Mouse (Mus musculus) CH12F3 (cell line): Measurements from ENCODE around the gene Accsl.

Experiments
- in situ Hi-C: fragments of 300-500 bp; cut with MboI; formaldehyde crosslinking; loops from 2 replicates; pipeline ENCODE4 v1.14.3; 2020; ENCODE audit warnings: low sequenced_read_pairs

The Accsl gene

DNA sequence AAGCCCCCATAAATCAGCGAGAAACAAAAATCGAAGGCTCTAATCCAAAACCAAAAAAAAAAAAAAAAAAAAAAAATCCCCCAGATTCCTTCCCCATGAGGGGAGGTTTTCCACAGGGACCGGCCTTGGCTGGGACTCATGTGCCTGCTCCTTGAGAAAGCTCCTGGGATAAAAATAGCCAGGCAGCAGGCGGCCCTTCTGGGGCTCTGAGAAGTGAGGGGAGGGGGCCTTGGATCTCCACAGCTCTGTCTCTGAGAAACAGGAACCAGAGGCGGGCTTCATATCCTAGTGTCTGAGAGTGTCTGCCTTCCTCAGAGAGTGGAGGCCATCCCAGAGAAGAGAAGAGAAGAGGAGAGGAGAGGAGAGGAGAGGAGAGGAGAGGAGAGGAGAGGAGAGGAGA lies 8.0 kb upstream of the Accsl start:
- in situ Hi-C loops: no loop called here

DNA sequence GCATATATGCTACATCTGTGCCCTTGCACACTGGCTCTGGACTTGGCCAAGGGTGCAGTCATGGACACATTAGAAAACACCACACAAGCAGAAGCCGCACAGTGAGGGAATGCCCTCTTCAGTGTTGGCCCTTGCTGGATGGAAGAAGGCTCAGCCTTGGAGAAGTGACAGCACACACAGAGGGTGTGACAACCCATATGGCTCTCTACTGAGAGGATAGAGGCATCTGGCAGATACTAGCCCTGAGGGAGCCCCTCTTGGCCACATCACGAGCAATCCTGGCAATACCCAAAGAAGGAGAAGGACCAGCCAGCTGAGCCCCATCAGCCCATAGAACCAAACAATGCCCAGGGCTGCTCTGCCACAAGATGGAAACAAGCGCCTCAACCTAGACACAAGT lies 5.6 kb upstream of the Accsl start:
- in situ Hi-C loops: no loop called here

DNA sequence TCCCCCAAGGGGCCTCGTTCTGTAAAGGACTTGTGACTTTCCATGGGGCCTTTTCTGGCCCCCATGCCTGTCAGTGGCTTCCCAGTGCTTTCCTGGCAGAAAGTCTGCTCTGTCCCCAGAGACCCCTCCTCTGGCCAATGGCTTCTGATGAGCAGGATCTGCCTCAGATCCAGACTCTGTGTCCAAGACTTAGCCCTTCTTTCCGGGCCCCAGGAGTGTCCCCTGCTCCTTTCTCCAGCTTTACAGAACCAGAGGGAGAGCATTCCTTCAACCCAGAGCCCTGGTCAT lies 5.2 kb upstream of the Accsl start:
- in situ Hi-C loops: no loop called here

DNA sequence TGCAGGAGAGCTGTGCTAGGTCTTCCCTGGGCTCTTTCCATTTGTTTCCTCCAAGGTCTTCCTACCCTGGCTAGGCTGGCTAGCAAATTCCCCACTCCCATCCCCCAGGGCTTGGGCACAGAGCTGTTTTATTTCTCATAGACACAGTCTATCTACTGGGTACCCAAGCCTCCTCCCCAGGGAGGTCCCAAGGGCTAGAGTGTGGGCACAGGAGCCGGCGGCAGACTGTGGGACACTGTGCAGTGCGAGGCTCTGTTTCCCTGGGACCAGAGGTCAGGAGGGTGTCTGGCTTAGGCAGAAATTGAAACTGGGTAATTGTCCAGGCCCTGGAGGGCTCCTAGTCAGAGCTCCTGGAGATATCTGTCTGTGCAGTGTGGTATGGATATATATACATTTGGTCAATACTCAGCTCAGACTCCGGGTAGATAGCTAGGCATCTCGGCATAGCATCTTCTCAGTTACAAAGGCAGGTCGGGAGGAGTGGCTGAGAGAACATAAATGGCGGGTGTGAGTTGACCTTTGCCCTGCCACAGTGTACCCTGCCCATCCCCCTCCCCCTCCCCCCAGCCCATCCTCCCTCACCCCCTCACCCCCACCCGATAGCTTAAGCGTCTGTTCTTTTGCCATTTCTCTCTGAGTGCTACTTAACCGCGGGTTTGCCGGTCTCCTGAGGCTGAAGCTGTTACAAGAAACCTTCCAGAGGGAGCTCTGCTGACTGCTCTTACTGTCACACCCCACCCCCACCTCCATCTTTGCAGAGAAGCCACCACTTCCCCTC lies 4.7 kb upstream of the Accsl start:
- in situ Hi-C loops: no loop called here

DNA sequence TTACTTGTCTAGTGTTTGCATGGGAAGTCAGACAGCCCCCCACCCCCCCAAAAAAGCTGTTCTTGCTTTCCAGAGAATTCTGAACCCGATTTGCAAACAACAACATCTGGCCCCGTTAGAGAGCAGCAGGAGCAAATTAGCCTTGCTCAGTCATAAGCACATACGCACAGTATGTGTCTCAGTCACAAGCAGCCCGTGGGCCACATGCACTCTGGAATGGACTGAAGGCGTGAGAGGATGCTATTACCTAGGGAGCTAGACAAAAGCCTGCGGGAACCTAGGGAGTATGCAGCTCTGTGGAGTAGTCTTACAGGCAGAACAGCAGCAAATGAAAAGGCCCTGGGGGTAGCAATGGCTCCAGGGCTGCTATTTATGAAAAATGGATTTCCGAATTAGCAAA lies 3.3 kb upstream of the Accsl start:
- in situ Hi-C loops: no loop called here

DNA sequence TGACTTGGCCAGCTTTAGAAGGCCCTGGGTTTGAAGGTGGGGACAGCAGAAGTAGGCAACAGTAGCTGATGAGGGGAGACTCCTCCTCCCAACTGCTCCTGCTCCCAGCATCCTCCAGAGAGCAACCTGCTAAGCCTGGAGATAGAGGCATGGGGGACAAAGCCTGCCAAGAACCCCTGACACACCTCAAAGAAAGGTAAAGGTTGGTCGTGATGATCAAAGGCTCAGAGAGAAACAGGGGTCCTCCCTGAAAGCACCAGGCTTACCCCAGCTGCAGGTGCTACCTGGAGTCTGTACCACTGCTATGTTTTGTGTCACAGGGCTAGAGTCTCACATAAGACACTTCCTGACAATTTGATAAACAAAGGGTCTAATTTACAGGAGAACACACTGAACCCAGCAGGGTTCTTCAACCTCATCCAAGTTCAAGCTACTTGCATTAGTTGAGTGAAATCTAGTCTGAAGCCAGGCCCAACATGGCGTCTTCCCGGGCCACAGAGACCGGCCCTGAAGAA lies 2.5 kb upstream of the Accsl start:
- in situ Hi-C loops: no loop called here

DNA sequence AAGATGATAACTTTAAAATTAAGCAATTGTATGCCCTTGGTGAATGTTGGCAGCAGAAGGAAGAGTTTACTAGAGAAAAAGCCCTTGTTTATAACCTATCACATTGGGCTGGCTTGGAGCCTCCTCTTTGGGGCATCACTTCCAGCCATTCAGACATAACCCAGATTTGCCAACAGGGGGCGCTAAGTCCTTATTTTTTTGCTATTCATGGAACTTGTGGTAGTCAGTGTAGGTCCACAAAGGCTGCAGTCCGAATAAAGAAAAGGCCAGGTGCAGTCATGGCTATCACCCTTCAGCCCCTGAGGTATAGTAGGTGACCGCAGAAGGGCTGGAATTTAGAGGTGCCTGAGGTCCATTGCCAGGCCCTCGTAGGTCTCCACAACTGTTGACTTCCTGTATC lies 1.9 kb upstream of the Accsl start:
- in situ Hi-C loops: no loop called here

DNA sequence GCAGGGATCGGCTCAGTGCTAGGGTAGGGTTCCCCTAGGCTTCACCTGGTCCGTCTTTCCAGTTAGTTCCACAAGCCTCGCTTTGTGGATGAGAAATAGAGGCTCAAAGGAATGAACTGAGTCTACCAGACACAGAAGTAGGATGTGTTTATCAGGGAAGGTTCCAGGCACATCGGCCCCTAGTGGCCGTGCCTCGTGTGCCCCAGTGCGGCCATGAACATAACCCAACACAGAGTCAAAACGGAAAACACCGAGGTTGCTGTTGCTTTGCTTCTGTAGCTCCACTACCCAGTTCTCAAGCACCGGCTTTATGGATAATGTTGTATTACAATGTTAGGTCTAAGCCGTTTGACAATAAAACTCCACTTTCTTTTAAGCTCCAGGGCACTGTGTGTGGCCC lies 391 bp downstream of the Accsl start:
- in situ Hi-C loops: loop anchor here (5.0 kb wide), 1 partner anchor 134 kb away; no protein-coding TSS in a partner anchor

DNA sequence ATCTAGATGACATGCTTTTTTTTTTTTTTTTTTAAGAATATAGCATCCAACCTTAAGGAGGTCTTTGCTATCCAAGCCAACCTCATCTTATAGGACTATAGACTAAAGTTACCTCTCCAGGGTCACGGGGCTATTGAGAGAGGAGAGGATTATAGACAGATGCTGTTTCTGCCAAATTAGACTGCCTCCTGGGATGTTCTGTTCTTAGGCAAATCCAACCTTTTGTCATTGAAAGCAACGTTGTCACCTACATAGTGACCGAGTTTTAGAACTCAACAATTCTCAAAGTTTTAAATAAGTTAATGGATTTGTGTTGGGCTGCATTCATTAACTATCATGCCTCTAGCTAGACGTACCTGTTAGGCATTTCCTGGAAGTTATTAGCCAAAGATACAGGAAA lies 5.7 kb downstream of the Accsl start:
- in situ Hi-C loops: no loop called here

DNA sequence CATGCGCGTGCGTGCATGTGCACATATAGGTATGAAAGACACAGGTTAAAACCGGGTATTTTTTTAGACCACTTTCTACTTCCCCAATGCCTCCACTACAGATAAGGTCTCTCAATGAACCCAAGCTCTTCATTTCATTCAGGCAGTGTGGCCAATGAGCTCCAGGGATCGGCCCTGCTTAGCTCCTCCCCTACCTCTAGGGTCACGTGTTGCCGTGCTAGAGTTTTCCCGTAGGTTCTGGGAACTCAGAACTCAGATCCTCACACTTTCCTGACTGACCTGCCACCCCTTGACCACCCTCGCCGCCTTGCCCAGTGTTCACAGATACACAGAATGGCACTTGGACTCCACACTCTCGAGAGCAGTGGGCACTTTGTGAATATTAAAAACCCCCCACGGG lies 10.1 kb downstream of the Accsl start:
- in situ Hi-C loops: no loop called here

DNA sequence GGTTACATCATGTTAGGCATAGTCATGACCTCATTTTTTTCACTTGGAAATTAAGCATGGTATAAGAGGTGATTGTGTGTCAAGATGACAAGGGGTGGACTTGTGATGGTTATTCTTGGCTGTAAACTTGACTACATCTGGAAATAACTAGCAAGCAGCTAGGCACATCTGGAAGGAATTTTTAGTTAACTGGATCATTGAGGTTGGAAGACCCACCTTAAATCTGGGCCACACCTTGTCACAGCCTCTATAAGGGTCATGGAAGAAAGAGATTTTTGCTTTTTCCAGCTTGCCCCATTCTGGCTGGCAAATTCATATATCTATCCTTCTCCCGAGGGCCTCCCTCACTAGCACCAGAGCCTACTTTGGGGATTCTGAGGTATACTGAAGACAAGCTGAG lies 17.7 kb downstream of the Accsl start:
- in situ Hi-C loops: no loop called here

DNA sequence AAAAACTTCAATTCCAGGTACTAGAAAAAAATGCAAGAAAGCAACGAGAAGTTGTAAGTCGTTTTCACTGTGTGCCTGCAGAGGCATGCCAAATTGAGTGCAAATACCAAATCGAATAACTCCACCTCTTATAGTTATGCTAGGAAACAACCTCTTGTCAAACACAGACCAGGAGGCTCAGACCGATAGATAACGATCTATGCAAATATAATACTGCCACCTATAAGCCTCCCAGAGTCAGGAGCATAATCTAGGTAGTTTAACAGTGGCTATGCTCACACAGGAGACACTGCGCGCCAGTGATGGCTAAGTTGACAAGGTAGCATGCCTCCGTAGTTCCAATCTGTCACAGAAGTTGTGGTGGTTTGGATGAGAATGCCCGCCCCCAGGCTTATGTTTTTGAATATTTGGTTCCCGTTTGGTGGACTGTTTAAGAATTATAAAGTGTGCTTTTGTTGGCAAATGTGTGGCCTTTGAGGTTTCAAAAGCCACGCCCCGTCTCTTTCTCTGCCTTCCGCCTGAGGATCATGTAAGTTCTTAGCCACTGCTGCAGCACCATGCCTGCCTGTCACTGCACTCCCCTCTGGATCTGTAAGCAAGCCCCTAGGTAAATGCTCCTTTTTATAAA lies 18.5 kb downstream of the Accsl start:
- in situ Hi-C loops: no loop called here

DNA sequence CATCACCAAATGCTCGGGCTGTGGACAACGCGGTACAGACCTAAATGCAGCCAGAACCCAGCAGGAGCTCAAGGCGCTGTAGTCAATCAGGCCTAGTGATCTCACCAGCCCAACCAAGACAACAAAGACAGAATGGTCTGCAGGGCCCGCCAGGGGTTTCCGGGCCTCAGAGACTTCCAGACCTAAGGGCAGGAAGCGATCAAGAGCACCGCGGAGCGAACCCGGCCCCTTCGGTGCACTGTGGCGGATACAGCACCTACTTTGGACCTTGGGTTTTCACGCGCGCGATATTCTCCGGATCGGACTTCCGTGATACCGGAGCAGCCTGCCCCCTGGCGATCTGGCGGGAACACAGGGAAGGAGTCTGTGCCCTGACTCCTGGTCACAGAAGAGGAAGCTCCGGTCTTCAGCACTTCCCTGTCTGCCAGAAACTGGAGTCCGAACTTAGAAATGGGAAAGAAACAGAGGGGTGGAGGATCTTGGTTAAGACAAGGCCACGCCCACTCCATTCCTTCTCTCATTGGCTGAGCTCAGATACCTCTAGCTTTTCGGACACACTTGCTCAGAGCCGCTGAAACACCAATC lies 19.4 kb downstream of the Accsl start, which contains the start of gene Accs:
TSS of gene Accs (minus strand) at position 439 of the 585 bp plus-strand sequence.
- in situ Hi-C loops: no loop called here

DNA sequence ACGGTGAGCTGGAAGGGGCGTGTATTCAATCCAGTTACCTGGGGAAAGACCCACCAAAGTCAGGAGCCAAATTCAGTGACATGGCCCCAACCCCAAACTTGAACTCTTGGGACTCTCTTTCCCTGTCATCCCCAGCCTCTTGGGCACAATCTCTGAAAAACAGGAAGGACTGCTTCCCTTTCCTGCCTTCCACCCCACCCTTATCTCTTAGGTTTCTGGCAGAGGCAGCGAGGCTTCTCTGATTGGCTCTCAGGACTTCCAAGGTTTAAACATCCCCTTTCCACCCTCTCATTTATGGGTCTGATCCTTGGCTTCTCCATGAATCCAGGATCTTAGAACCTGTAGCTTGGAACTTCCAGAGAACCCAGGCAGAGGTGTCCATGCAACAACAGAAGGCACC lies 27.6 kb downstream of the Accsl start:
- in situ Hi-C loops: no loop called here

DNA sequence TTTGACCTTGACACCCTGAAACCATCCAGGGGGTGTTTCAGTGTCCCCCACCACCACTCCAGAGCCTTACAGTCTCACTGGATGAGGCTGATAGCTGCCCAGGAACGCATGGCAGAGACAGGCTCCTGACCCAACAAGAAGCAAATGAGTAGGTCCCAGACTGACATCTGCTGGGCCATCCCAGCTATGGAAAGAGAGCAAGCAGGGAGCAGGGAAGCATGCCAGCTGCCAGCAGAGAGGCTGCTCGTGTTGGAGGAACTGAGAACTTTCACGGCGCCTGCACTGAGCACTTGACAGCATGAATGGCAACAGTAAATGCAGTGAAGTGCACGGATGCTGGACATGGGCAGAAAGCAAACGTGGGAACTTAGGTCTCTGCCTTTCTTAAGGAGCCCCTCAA lies 28.8 kb downstream of the Accsl start:
- in situ Hi-C loops: no loop called here

DNA sequence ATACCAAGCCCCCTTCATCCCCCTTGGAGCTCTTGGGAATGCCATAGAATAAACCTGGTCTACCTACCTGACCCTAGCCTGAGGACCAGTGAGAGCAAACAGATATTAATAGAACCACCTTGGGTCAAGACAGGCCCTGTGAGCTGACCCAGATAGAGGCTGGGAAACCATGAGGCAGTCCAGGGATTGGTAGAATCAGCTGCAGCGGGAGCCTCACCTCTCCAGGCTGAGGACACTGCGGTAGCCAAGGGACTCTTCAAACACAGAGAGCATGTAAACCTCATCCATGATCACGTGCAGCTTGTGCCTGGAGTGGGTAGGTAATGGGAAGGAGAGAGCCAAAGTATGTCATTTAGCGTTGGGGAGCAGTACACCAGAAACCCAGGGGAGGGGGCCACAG lies 30.0 kb downstream of the Accsl start:
- in situ Hi-C loops: no loop called here

DNA sequence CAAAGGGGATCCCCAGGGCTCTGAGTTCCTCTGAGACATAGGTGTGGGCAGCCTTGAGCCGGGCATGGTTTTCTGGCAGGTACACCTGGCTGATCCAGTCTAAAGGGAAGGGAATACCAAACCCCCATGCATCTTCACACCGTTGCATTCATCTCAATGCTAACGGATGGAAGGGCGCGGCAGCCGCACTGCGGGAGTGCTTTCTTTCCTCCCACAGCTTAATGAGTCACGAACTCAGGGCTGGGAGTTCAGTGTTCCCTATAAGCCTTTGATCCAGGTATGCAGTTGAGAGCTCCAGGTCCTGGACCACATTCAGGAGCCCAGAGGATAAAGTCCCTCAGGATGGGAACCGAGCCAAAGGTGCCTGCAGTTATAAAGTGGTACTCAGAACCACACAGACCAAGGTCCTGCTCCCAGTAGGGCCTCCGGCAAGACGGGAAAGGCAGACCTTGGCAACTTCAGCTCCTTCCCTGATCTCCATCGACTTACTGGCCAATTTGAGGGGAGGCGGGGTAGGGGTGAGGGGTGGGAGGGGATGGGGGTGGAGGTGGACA lies 32.6 kb downstream of the Accsl start:
- in situ Hi-C loops: no loop called here

DNA sequence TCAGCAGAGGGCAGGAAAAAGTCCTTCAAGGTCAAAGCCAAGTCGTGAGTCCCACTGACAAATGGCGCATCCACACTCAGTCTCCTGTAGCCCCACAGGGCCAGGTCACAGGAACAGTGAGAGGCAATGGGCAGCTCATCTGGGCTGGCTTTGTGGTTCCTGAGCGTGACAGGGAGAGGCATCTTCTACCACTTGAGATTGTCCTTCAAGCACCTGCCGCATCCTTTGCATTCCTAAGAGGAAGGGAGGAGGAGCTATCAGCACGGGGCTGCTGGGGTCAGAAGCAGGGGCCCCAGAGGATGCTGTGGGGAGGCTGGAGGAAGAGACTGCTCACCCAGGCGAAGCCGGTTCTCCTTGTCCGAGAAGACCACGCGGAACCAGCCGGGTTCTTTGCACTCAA lies 33.4 kb downstream of the Accsl start:
- in situ Hi-C loops: no loop called here

DNA sequence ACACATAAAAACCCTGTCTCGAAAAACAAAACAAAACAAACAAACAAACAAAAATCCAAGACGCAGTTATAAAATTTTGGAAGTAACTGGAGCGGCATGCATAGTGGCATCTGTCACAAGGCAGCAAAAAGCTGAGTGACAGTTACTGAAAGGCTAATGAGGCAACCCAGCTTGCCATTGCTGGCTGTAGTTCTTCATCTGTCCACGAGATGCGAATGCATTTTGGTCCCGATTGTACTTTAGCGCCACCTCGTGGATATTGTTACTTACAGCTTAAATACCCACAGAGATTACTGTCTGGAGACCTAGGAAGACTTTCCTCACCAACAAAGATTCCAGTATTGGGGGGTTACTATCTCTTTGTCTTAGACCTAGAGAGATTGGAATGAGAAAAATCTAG lies 45.4 kb downstream of the Accsl start:
- in situ Hi-C loops: no loop called here

DNA sequence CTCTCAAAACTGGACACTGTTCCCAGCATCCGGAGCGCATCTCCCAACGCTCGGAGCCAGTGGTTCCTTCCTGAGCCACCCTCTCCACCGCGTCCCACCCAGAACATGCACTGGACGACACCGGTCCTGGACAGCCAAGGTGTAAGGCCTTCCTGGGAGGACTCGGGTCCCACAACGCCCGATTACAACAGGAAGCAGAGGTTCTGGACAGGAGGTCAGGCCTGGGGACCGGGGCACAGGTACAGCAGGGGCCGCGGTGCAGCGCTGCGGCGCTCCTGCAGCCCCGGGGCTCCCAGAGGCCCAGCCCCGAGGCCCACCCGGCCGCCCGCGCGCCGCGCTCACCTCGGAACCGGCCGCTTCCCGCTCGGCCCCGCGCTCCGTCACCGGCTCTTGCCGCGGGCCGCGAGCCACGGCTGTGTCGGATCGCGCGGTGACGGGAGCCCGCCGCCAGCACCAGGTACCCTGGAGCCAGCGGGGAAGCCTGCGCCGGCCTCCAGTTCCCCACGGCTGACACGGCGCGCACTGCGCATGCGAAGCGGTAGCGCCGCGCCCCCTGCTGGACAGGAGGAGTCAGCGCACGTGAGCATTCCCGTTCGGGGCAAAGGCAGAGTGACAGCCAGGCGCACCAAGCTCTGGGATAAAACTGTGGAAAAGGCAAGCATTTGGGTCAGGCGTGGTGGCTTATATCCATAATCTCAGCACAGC lies 46.8 kb downstream of the Accsl start, which contains the start of gene Ext2:
TSS of gene Ext2 (minus strand) at position 524 of the 705 bp plus-strand sequence.
- in situ Hi-C loops: no loop called here

DNA sequence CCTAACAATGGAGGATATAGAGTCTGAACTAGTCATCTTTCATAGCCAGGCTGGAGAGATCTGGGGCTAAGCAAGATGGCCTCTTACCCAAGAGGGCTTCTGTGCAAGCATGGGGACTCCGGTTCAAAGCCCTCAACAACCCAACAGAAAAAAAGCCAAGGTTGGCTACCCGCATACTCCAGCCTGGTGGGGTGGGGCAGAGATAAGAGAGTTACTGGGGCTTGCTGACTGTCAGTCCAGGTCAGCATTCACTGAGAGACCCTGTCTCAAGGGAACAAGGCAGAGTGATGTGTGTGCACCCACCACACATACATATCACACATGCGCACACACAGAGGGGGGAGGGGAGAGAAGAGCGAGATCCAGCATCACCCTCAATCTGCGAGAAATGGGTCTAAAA lies 51.2 kb downstream of the Accsl start:
- in situ Hi-C loops: no loop called here
